Mouse (Mus musculus) lung, adult 2 months (tissue): ENCODE results near the gene Krtap5-3.
"Not testable (repeated sequence)": the region's sequence is repeated elsewhere in the genome, so short reads cannot be mapped to it uniquely, and the experiment has no call there.

Experiments used
- CTCF ChIP-seq: fragments of 200-500 bp; IDR thresholded peaks from 2 replicates; pipeline ENCODE4 v1.5.1; 2011; ENCODE audit warnings: mild to moderate bottlenecking, low read length, control low read depth; ENCODE audit not compliant: insufficient read depth
- POLR2A ChIP-seq: fragments of 200-500 bp; IDR thresholded peaks from 2 replicates; pipeline ENCODE4 v1.6.1; 2011; ENCODE audit warnings: low read depth, mild to moderate bottlenecking, control low read depth, low read length, borderline replicate concordance; ENCODE audit errors: extremely low read depth

GRCm38 (mm10) chr7:142212136-142212535 lies 11.0 kb downstream of the Krtap5-3 start:
- not testable (repeated sequence) for TF ChIP-seq CTCF, POLR2A
